Mouse (Mus musculus): ENCODE results near the gene Brat1.

GRCm38 (mm10) chr5:140768333-140768732 is 63.5 kb downstream of the Brat1 start:
- TF ChIP-seq CTCF (IDR thresholded peaks at IDR 0.05; ENCODE audit: control insufficient read depth, insufficient read depth, insufficient replicate concordance, low read depth, low read length) (no peak), POLR2A (IDR thresholded peaks at IDR 0.05; ENCODE audit: control insufficient read depth, low read depth, low read length) (no peak)
